Mouse (Mus musculus) embryonic facial prominence, embryonic 13.5 days (tissue): Measurements from ENCODE around the gene Garem2. TPM values are rescaled to one million over a fixed set of nuclear protein-coding genes. Genes with fewer than 3 reads are reported as not detected.
"Not testable (repeated sequence)": the region's sequence is repeated elsewhere in the genome, so short reads cannot be mapped to it uniquely, and the experiment has no call there.

Experiments
- ATAC-seq: fragments of 200-750 bp; cut with Nextera tagmentation; 2 replicates; pipeline ENCODE4 v1.8.0; 2017; ENCODE audit warnings: low read depth; ENCODE audit not compliant: insufficient number of reproducible peaks, insufficient read depth, low FRiP score, low TSS enrichment
- H3K27ac ChIP-seq: fragments of 300-500 bp; sonication (generic); 2 replicates; pipeline ENCODE4 v1.5.1; 2015; ENCODE audit warnings: moderate library complexity, mild to moderate bottlenecking, inconsistent platforms
- H3K27me3 ChIP-seq: fragments of 300-500 bp; sonication (generic); 2 replicates; pipeline ENCODE4 v1.6.1; 2015; ENCODE audit warnings: mild to moderate bottlenecking, inconsistent platforms
- H3K36me3 ChIP-seq: fragments of 300-500 bp; sonication (generic); 2 replicates; pipeline ENCODE4 v1.6.1; 2015; ENCODE audit warnings: mild to moderate bottlenecking, inconsistent platforms
- H3K4me1 ChIP-seq: fragments of 300-500 bp; sonication (generic); 2 replicates; pipeline ENCODE4 v1.6.1; 2015; ENCODE audit warnings: inconsistent platforms
- H3K4me2 ChIP-seq: fragments of 300-500 bp; sonication (generic); 2 replicates; pipeline ENCODE4 v1.6.1; 2015; ENCODE audit warnings: moderate library complexity, mild to moderate bottlenecking, inconsistent platforms
- H3K4me3 ChIP-seq: fragments of 300-500 bp; sonication (generic); 2 replicates; pipeline ENCODE4 v1.5.1; 2015; ENCODE audit warnings: mild to moderate bottlenecking, inconsistent platforms
- H3K9ac ChIP-seq: fragments of 300-500 bp; sonication (generic); 2 replicates; pipeline ENCODE4 v1.6.1; 2015; ENCODE audit warnings: mild to moderate bottlenecking, inconsistent platforms
- H3K9me3 ChIP-seq: fragments of 300-500 bp; sonication (generic); 2 replicates; pipeline ENCODE4 v1.6.1; 2016; ENCODE audit warnings: inconsistent platforms
- WGBS: fragments of 180-500 bp; shearing (Covaris S2); methylation state at CpG from one replicate; pipeline ENCODE4 v1.1.7; 2015; ENCODE audit warnings: mixed read lengths; 5-methylcytosine and 5-hydroxymethylcytosine counted together
- polyA plus RNA-seq: library from polyadenylated mRNA; unstranded; fragments of >200 nt; fragmentation: Nextera tagmentation; extraction: Ambion mirVana; gene quantifications from 2 replicates; pipeline ENCODE4 v1.2.1, GENCODE M21; 2015

The Garem2 gene
- 0.47 and 1.2 TPM in 2 replicates for polyA plus RNA-seq

- peak within 1 kb of the TSS; percentile 52 for H3K4me3 ChIP-seq
- no peaks in the 10 kb centered on the region; the same call in 1 of the 2 replicates for H3K9me3 ChIP-seq
- H3K9ac ChIP-seq: peak within 1 kb of the TSS; percentile 65
- ATAC-seq: peak; percentile 41; the same call in 1 of the 2 replicates
- peaks cover 31% of the 10 kb centered on the region for H3K4me1 ChIP-seq
- H3K27ac ChIP-seq: no peak within 1 kb of the TSS
- H3K27me3 ChIP-seq: peaks cover 75% of the 10 kb centered on the region
- H3K4me2 ChIP-seq: peak within 1 kb of the TSS; percentile 93
- H3K36me3 ChIP-seq: no peaks in the 10 kb centered on the region
- WGBS: under 1% methylated on average over 65 of the region's 65 CpGs
Measured at GRCm38 (mm10) chr5:30104841-30105667, at the start of gene Garem2. TSS of gene Garem2 (plus strand) at chr5:30105161.

GRCm38 (mm10) chr5:30058216-30058731, 46.7 kb upstream of the Garem2 start:
- no peak overlapping the region for H3K27ac ChIP-seq
- 76% methylated on average over 6 of the region's 6 CpGs for WGBS
- H3K9ac ChIP-seq: no peak overlapping the region
- H3K27me3 ChIP-seq: no peaks in the 10 kb centered on the region
- peaks cover 32% of the 10 kb centered on the region for H3K36me3 ChIP-seq
- no peak overlapping the region for H3K4me2 ChIP-seq
- no peak for ATAC-seq
- H3K4me1 ChIP-seq: no peaks in the 10 kb centered on the region
- no peaks in the 10 kb centered on the region for H3K9me3 ChIP-seq
- no peak overlapping the region for H3K4me3 ChIP-seq

- not testable (repeated sequence) for H3K9me3 ChIP-seq, H3K27ac ChIP-seq, H3K4me1 ChIP-seq, H3K4me2 ChIP-seq, H3K9ac ChIP-seq, ATAC-seq, H3K27me3 ChIP-seq, H3K4me3 ChIP-seq
- H3K36me3 ChIP-seq: peaks cover 44% of the 10 kb centered on the region
- WGBS: 76% methylated on average over 5 of the region's 5 CpGs
Measured at GRCm38 (mm10) chr5:30059607-30060006, 45.4 kb upstream of the Garem2 start.

- Histone ChIP-seq H3K4me2 (no peak overlapping the region), H3K4me1 (peaks cover 13% of the 10 kb centered on the region), H3K9me3 (no peaks in the 10 kb centered on the region), H3K36me3 (peaks cover 74% of the 10 kb centered on the region), H3K27ac (no peak overlapping the region), H3K4me3 (no peak overlapping the region), H3K9ac (no peak overlapping the region), H3K27me3 (no peaks in the 10 kb centered on the region)
- ATAC-seq: 0 out of 2 replicates have a peak, but pooled peaks have one; percentile 10
- WGBS: 76% methylated on average over 6 of the region's 6 CpGs
Measured at GRCm38 (mm10) chr5:30067726-30068125, 37.2 kb upstream of the Garem2 start.

- H3K4me3 ChIP-seq: peak overlapping the region; percentile 84
- peaks cover 44% of the 10 kb centered on the region for H3K36me3 ChIP-seq
Measured at GRCm38 (mm10) chr5:30071677-30072076, 33.3 kb upstream of the Garem2 start.

GRCm38 (mm10) chr5:30072377-30072776, 32.6 kb upstream of the Garem2 start:
- peak overlapping the region; percentile 89; the same call in 1 of the 2 replicates for H3K27ac ChIP-seq
- no peak for ATAC-seq
- peaks cover 16% of the 10 kb centered on the region for H3K4me1 ChIP-seq
- H3K27me3 ChIP-seq: no peaks in the 10 kb centered on the region
- peak overlapping the region; percentile 92 for H3K9ac ChIP-seq
- peak overlapping the region; percentile 76 for H3K4me2 ChIP-seq
- peaks cover 37% of the 10 kb centered on the region for H3K36me3 ChIP-seq
- H3K4me3 ChIP-seq: peak overlapping the region; percentile 84
- no peaks in the 10 kb centered on the region for H3K9me3 ChIP-seq
- WGBS: 36% methylated on average over 3 of the region's 3 CpGs

More at GRCm38 (mm10) chr5:30071677-30072076, 33.3 kb upstream of the Garem2 start:
- H3K27ac ChIP-seq: no peak overlapping the region
- peak overlapping the region; percentile 62 for H3K9ac ChIP-seq
- H3K27me3 ChIP-seq: no peaks in the 10 kb centered on the region
- no peaks in the 10 kb centered on the region for H3K9me3 ChIP-seq
- 74% methylated on average over 6 of the region's 6 CpGs for WGBS
- no peak for ATAC-seq
- H3K4me2 ChIP-seq: peak overlapping the region; percentile 76
- peaks cover 16% of the 10 kb centered on the region for H3K4me1 ChIP-seq

- ATAC-seq: peak; percentile 75
- 2% methylated on average over 45 of the region's 45 CpGs for WGBS
Measured at GRCm38 (mm10) chr5:30072825-30073821, 31.8 kb upstream of the Garem2 start, which contains the start of gene Tyms. TSS of gene Tyms (minus strand) at chr5:30073617.

GRCm38 (mm10) chr5:30092701-30093100, 12.3 kb upstream of the Garem2 start:
- WGBS: 63% methylated on average over 13 of the region's 13 CpGs

More at GRCm38 (mm10) chr5:30072825-30073821, 31.8 kb upstream of the Garem2 start, which contains the start of gene Tyms:
- peak within 1 kb of the TSS; percentile 76 for H3K4me2 ChIP-seq
- peaks cover 16% of the 10 kb centered on the region for H3K4me1 ChIP-seq
- H3K4me3 ChIP-seq: peak within 1 kb of the TSS; percentile 84
- peak within 1 kb of the TSS; percentile 92 for H3K9ac ChIP-seq
- peaks cover 29% of the 10 kb centered on the region for H3K36me3 ChIP-seq
- no peaks in the 10 kb centered on the region for H3K9me3 ChIP-seq
- H3K27ac ChIP-seq: peak within 1 kb of the TSS; percentile 89
- H3K27me3 ChIP-seq: no peaks in the 10 kb centered on the region

GRCm38 (mm10) chr5:30094399-30094798, 10.6 kb upstream of the Garem2 start:
- ATAC-seq: no peak
- Histone ChIP-seq H3K9ac (no peak overlapping the region), H3K4me2 (no peak overlapping the region), H3K27me3 (no peaks in the 10 kb centered on the region), H3K4me3 (no peak overlapping the region), H3K4me1 (0 out of 2 replicates have a peak, but pooled peaks cover 4% of the 10 kb centered on the region), H3K9me3 (no peaks in the 10 kb centered on the region), H3K36me3 (no peaks in the 10 kb centered on the region), H3K27ac (no peak overlapping the region)
- WGBS: 50% methylated on average over 2 of the region's 2 CpGs

More at GRCm38 (mm10) chr5:30092701-30093100, 12.3 kb upstream of the Garem2 start:
- no peak overlapping the region for H3K4me3 ChIP-seq
- H3K9me3 ChIP-seq: no peaks in the 10 kb centered on the region
- H3K9ac ChIP-seq: no peak overlapping the region
- H3K4me2 ChIP-seq: no peak overlapping the region
- no peak overlapping the region for H3K27ac ChIP-seq
- no peaks in the 10 kb centered on the region for H3K36me3 ChIP-seq
- no peak for ATAC-seq
- no peaks in the 10 kb centered on the region for H3K27me3 ChIP-seq
- H3K4me1 ChIP-seq: 0 out of 2 replicates have a peak, but pooled peaks cover 2% of the 10 kb centered on the region

- Histone ChIP-seq H3K36me3 (no peaks in the 10 kb centered on the region), H3K27me3 (no peaks in the 10 kb centered on the region), H3K27ac (no peak overlapping the region), H3K4me2 (no peak overlapping the region), H3K4me3 (no peak overlapping the region), H3K9ac (no peak overlapping the region), H3K4me1 (0 out of 2 replicates have a peak, but pooled peaks cover 4% of the 10 kb centered on the region), H3K9me3 (no peaks in the 10 kb centered on the region)
- no peak for ATAC-seq
- 61% methylated on average over 6 of the region's 6 CpGs for WGBS
Measured at GRCm38 (mm10) chr5:30095731-30096130, 9.2 kb upstream of the Garem2 start.

GRCm38 (mm10) chr5:30098260-30098659, 6.7 kb upstream of the Garem2 start:
- H3K9me3 ChIP-seq: no peaks in the 10 kb centered on the region; the same call in 1 of the 2 replicates
- H3K27ac ChIP-seq: no peak overlapping the region
- H3K4me1 ChIP-seq: 0 out of 2 replicates have a peak, but pooled peaks cover 4% of the 10 kb centered on the region
- WGBS: 95% methylated on average over 1 of the region's 1 CpGs
- H3K9ac ChIP-seq: no peak overlapping the region
- no peaks in the 10 kb centered on the region for H3K36me3 ChIP-seq
- H3K27me3 ChIP-seq: peaks cover 11% of the 10 kb centered on the region
- H3K4me3 ChIP-seq: no peak overlapping the region
- ATAC-seq: no peak
- no peak overlapping the region for H3K4me2 ChIP-seq
